Mouse (Mus musculus) adrenal gland, adult 2 months (tissue): ENCODE results near the gene Ganc. TPM values are rescaled to one million over a fixed set of nuclear protein-coding genes. Genes with fewer than 3 reads are reported as not detected.

Experiments used
- DNase-seq: peaks from one replicate; pipeline ENCODE4 v3.0.0; 2021
- polyA plus RNA-seq: library from polyadenylated mRNA; depleted of rRNA; stranded (reverse); fragments of >200 nt; gene quantifications from 2 replicates; pipeline ENCODE4 v1.2.3, GENCODE M21; 2012; rRNA removed
- total RNA-seq, 2 experiments: library from RNA; stranded (reverse); gene quantifications; 2 replicates each; pipeline ENCODE4 v1.2.3; 2021

The Ganc gene
- total and polyA plus RNA-seq, 3 experiments = 11.0 to 42.3 (median 40.0) TPM

DNA sequence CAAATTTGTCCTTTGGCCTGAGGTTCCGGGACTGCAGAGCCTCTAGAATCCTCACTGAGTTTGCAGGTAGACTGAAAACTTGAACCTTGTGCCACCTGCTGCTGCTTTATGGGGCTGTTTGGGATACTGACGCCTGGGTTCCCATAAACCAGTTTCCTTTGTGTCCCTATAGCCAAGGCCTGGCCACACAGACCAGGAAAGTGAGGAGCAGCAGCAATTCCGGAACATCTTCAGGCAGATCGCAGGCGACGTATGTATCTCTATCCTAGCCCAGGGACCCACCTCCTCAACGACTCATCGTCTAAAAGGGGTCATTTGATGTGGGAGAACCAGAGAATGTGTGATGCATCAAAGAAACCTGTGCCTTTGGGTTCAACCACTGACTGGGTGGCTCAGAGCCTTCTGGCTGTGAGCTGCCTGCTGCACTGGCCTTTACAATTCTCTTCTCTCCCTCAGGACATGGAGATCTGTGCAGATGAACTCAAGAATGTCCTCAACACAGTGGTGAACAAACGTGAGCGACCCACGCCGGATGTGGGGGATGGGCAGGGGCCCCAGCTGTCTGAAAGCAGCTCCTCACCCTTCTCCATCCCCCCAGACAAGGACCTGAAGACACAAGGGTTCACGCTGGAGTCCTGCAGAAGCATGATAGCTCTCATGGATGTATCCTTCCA lies 98.4 kb downstream of the Ganc start:
- no peak for DNase-seq

DNA sequence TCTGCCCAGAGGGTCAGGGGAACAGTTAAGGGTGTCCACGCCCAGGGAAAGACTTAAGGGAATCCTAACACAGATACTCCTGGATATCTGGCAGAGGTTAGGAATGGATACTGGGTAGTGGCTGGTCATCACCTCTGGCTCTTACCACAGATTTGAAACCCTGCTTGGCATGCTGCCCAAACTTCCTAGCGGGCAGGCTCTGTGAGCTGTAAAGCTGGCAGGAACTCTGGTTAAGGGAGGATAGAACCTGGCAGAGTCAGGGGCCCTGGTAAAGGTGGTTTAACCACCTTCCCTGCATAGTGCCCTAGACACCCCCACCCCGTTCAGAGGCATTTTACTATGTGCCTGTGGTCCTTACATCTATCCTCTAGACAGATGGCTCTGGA lies 98.9 kb downstream of the Ganc start:
- DNase-seq = peak; percentile 41

DNA sequence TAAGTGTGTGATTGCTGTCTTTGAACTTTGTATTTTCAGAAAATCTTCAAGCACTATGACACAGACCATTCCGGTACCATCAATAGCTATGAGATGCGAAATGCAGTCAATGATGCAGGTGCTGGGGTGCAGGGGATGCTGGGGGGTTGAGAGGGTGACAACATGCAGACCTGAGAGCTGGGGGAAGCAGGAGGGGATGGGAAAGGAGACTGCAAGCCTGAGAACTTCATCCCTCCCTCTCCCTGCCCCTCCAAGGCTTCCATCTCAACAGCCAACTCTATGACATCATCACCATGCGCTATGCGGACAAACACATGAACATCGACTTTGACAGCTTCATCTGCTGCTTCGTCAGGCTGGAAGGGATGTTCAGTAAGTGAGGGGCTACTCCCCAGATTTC lies 99.4 kb downstream of the Ganc start:
- no peak for DNase-seq

DNA sequence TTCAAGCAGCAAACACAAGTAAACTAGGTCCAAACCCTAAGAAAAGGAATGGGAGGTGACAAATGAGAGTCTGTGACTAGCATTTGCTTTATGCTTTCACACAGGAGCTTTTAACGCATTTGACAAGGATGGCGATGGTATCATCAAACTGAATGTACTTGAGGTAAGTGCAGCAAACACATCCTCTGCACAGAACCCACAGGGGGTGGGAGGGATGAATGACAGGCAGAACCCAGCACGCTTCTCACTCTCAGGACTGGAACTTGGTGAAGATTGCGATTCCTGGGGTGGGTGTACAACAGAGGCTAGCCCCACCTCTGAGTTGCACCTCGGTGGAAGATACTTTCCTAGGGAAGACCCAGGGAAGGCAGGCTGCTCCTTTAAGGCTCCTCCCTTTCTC lies 100.3 kb downstream of the Ganc start:
- DNase-seq = no peak

Other genes with a start within 250 kb of the Ganc start
- gene Ehd4, start 249.3 kb upstream of the Ganc start, total RNA-seq = 10 to 100 TPM; 39.1 to 65.2 TPM
- gene Ehd4, start 249.3 kb upstream of the Ganc start, polyA plus RNA-seq = 19.1 and 25.4 TPM in 2 replicates
- under 1 TPM; 0.31 to 0.46 TPM for gene Pla2g4e, start 158.6 kb upstream of the Ganc start, total RNA-seq
- gene Pla2g4e, start 158.6 kb upstream of the Ganc start, polyA plus RNA-seq = 0.11 and 0.16 TPM in 2 replicates
- under 1 TPM in 1 of 2 experiments, not detected in 1; 0.09 TPM for gene Pla2g4d, start 114.7 kb upstream of the Ganc start, total RNA-seq
- gene Pla2g4d, start 114.7 kb upstream of the Ganc start, polyA plus RNA-seq = 0.10 and 0.18 TPM in 2 replicates
- gene Pla2g4f, start 89.7 kb upstream of the Ganc start, total RNA-seq = not detected
- gene Pla2g4f, start 89.7 kb upstream of the Ganc start, polyA plus RNA-seq = not detected in 2 replicates
- gene Vps39, start 50.8 kb upstream of the Ganc start, total RNA-seq = 10 to 100 TPM; 37.6 to 45.8 TPM
- 18.9 and 25.7 TPM in 2 replicates for gene Vps39, start 50.8 kb upstream of the Ganc start, polyA plus RNA-seq
- 10 to 100 TPM; 42.0 to 43.9 TPM for gene Tmem87a, start 217 bp downstream of the Ganc start, total RNA-seq
- gene Tmem87a, start 217 bp downstream of the Ganc start, polyA plus RNA-seq = 3.8 and 5.4 TPM in 2 replicates
- under 1 TPM; 0.12 to 0.45 TPM for gene Capn3, start 52.1 kb downstream of the Ganc start, total RNA-seq
- gene Capn3, start 52.1 kb downstream of the Ganc start, polyA plus RNA-seq = 0.09 and 0.15 TPM in 2 replicates
- 10 to 100 TPM; 96.7 to 98.7 TPM for gene Zfp106, start 159.9 kb downstream of the Ganc start, total RNA-seq
- gene Zfp106, start 159.9 kb downstream of the Ganc start, polyA plus RNA-seq = 35.7 and 49.7 TPM in 2 replicates
- gene Snap23, start 163.8 kb downstream of the Ganc start, total RNA-seq = 10 to 100 TPM; 54.3 to 90.8 TPM
- 1.8 and 2.1 TPM in 2 replicates for gene Snap23, start 163.8 kb downstream of the Ganc start, polyA plus RNA-seq
- 10 to 100 TPM in 1 of 2 experiments, 1 to 10 TPM in 1; 9.4 to 12.6 TPM for gene Haus2, start 205.5 kb downstream of the Ganc start, total RNA-seq
- 0.61 and 0.95 TPM in 2 replicates for gene Haus2, start 205.5 kb downstream of the Ganc start, polyA plus RNA-seq
- 10 to 100 TPM; 17.9 to 21.6 TPM for gene Lrrc57, start 205.6 kb downstream of the Ganc start, total RNA-seq
- gene Lrrc57, start 205.6 kb downstream of the Ganc start, polyA plus RNA-seq = 5.8 and 7.6 TPM in 2 replicates
- 1 to 10 TPM; 8.7 to 9.0 TPM for gene Stard9, start 225.2 kb downstream of the Ganc start, total RNA-seq
- 5.1 and 5.9 TPM in 2 replicates for gene Stard9, start 225.2 kb downstream of the Ganc start, polyA plus RNA-seq